Mouse (Mus musculus): ENCODE results near the gene Slc8a2. TPM values are rescaled to one million over a fixed set of nuclear protein-coding genes. Genes with fewer than 3 reads are reported as not detected.
A peak's percentile ranks its signal among the peaks of the same experiment; 100 is the strongest.

The Slc8a2 gene
- total and polyA plus RNA-seq, 2 experiments from 2014 or later, result 0.05 to 0.57 TPM

GRCm38 (mm10) chr7:16207496-16207895, 77.9 kb downstream of the Slc8a2 start:
- no peaks in the 10 kb centered on the region for H3K4me1 ChIP-seq (ENCODE audit: control insufficient read depth, insufficient read depth)
- DNase-seq (ENCODE audit: low spot score) (no peak), ATAC-seq (ENCODE audit: insufficient read depth, low read depth) (no peak)
- WGBS, result 83% methylated on average over 10 of the region's 10 CpGs
- no peak overlapping the region for H3K9ac ChIP-seq (replicated peaks; ENCODE audit: low read depth, low read length)
- H3K27ac ChIP-seq (ENCODE audit: low read depth), result peak overlapping the region; percentile 15; the same call in 1 of the 2 replicates
- H3K36me3 ChIP-seq (replicated peaks; ENCODE audit: control insufficient read depth, insufficient read depth, low read length), result peaks cover 58% of the 10 kb centered on the region
- TF ChIP-seq EP300 (IDR thresholded peaks at IDR 0.05; ENCODE audit: low read depth) (no peak), CTCF (IDR thresholded peaks at IDR 0.05; ENCODE audit: low read depth) (no peak)
- H3K4me2 ChIP-seq (ENCODE audit: low read depth, low read length), result no peak overlapping the region
- no peak overlapping the region for H3K4me3 ChIP-seq (ENCODE audit: low read depth, low read length)
- H3K27me3 ChIP-seq (ENCODE audit: control insufficient read depth, insufficient read depth, low read length), result no peaks in the 10 kb centered on the region
- H3K9me3 ChIP-seq (replicated peaks; ENCODE audit: control insufficient read depth, low read length), result no peaks in the 10 kb centered on the region

DNA sequence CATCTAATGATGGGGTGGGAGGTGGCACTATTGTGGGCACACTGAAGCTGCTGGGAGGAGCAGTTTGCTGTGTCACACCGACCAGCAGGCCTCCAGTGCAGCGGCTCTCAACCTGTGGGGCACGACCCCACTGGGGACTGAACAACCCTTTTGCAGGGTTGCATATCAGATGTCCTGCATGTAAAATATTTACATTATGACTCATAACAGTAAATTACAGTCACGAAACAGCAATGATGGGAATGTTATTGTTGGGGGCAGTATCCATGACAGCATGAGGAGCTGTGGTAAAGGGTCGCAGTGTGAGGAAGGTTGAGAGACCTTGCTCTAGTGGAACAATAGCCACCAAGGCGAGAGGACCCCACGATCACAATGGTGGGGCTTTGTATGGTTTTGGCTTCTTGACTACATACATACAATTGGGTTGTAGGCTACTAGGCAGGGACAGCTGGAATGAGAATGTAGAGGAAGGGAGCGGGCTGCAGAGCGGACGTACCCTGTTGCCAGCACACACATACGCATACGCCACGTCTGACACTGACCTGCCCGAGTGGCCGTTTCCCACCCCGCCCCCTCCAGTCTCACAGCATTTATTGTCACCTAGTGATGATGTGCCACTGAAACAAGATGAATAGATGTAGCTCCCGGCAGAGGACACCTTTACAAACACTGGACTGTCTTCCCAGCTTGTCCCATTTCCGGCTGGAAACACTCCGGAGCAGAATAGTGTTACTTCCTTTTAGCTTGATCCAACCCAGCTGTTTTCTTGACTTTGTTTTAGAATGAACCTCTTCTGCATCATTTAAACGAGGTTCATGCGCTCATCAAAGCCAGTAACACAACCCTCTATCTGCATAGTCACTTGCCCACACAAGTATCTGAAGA, 79.4 kb downstream of the Slc8a2 start:
- no peaks in the 10 kb centered on the region for H3K9me3 ChIP-seq (replicated peaks; ENCODE audit: control insufficient read depth, low read length)
- peaks cover 69% of the 10 kb centered on the region for H3K36me3 ChIP-seq (replicated peaks; ENCODE audit: control insufficient read depth, insufficient read depth, low read length)
- H3K27me3 ChIP-seq (ENCODE audit: control insufficient read depth, insufficient read depth, low read length), result no peaks in the 10 kb centered on the region
- no peak overlapping the region for H3K4me3 ChIP-seq (ENCODE audit: low read depth, low read length)
- no peak for TF ChIP-seq EP300 (IDR thresholded peaks at IDR 0.05; ENCODE audit: low read depth)
- no peak for TF ChIP-seq CTCF (IDR thresholded peaks at IDR 0.05; ENCODE audit: low read depth)
- no peak overlapping the region for H3K4me2 ChIP-seq (ENCODE audit: low read depth, low read length)
- H3K27ac ChIP-seq (ENCODE audit: low read depth), result no peak overlapping the region
- whole genome bisulfite sequencing, result 79% methylated on average over 21 of the region's 21 CpGs
- no peak overlapping the region for H3K9ac ChIP-seq (replicated peaks; ENCODE audit: low read depth, low read length)
- H3K4me1 ChIP-seq (ENCODE audit: control insufficient read depth, insufficient read depth), result no peaks in the 10 kb centered on the region
- ATAC-seq (ENCODE audit: insufficient read depth, low read depth) (no peak), DNase-seq (ENCODE audit: low spot score) (no peak)

Other genes with a start within 250 kb of the Slc8a2 start
- not detected in 2 replicates for gene Crx, start 249.9 kb upstream of the Slc8a2 start, total RNA-seq (2014; rRNA removed; ENCODE audit: low replicate concordance)
- gene Crx, start 249.9 kb upstream of the Slc8a2 start, polyA plus RNA-seq (2015; fragmentation: Nextera tagmentation; extraction: Ambion mirVana), result not detected in 2 replicates
- not detected in 2 replicates for gene Crxos, start 247.2 kb upstream of the Slc8a2 start, total RNA-seq (2014; rRNA removed; ENCODE audit: low replicate concordance)
- gene Crxos, start 247.2 kb upstream of the Slc8a2 start, polyA plus RNA-seq (2015; fragmentation: Nextera tagmentation; extraction: Ambion mirVana), result not detected in 2 replicates
- 292 and 404 TPM in 2 replicates for gene Selenow, start 207.4 kb upstream of the Slc8a2 start, total RNA-seq (2014; rRNA removed; ENCODE audit: low replicate concordance)
- gene Selenow, start 207.4 kb upstream of the Slc8a2 start, polyA plus RNA-seq (2015; fragmentation: Nextera tagmentation; extraction: Ambion mirVana), result 632 and 642 TPM in 2 replicates
- 81.6 and 102 TPM in 2 replicates for gene Nop53, start 183.8 kb upstream of the Slc8a2 start, total RNA-seq (2014; rRNA removed; ENCODE audit: low replicate concordance)
- gene Nop53, start 183.8 kb upstream of the Slc8a2 start, polyA plus RNA-seq (2015; fragmentation: Nextera tagmentation; extraction: Ambion mirVana), result 120 and 128 TPM in 2 replicates
- gene Ehd2, start 162.3 kb upstream of the Slc8a2 start, total RNA-seq (2014; rRNA removed; ENCODE audit: low replicate concordance), result 66.7 and 80.0 TPM in 2 replicates
- 47.5 and 48.7 TPM in 2 replicates for gene Ehd2, start 162.3 kb upstream of the Slc8a2 start, polyA plus RNA-seq (2015; fragmentation: Nextera tagmentation; extraction: Ambion mirVana)
- 2.6 and 7.2 TPM in 2 replicates for gene Bicra, start 81.9 kb upstream of the Slc8a2 start, total RNA-seq (2014; rRNA removed; ENCODE audit: low replicate concordance)
- 2.0 and 2.4 TPM in 2 replicates for gene Bicra, start 81.9 kb upstream of the Slc8a2 start, polyA plus RNA-seq (2015; fragmentation: Nextera tagmentation; extraction: Ambion mirVana)
- 0.54 TPM in 1 of 2 replicates, not detected in the other for gene Zfp541, start 68.0 kb upstream of the Slc8a2 start, total RNA-seq (2014; rRNA removed; ENCODE audit: low replicate concordance)
- gene Zfp541, start 68.0 kb upstream of the Slc8a2 start, polyA plus RNA-seq (2015; fragmentation: Nextera tagmentation; extraction: Ambion mirVana), result not detected in 2 replicates
- gene Napa, start 31.4 kb upstream of the Slc8a2 start, total RNA-seq (2014; rRNA removed; ENCODE audit: low replicate concordance), result 259 and 452 TPM in 2 replicates
- 144 and 154 TPM in 2 replicates for gene Napa, start 31.4 kb upstream of the Slc8a2 start, polyA plus RNA-seq (2015; fragmentation: Nextera tagmentation; extraction: Ambion mirVana)
- 40.1 and 45.1 TPM in 2 replicates for gene Kptn, start 9.9 kb upstream of the Slc8a2 start, total RNA-seq (2014; rRNA removed; ENCODE audit: low replicate concordance)
- 26.2 and 27.1 TPM in 2 replicates for gene Kptn, start 9.9 kb upstream of the Slc8a2 start, polyA plus RNA-seq (2015; fragmentation: Nextera tagmentation; extraction: Ambion mirVana)
- 8.1 and 9.3 TPM in 2 replicates for gene Meis3, start 45.3 kb downstream of the Slc8a2 start, total RNA-seq (2014; rRNA removed; ENCODE audit: low replicate concordance)
- gene Meis3, start 45.3 kb downstream of the Slc8a2 start, polyA plus RNA-seq (2015; fragmentation: Nextera tagmentation; extraction: Ambion mirVana), result 7.7 and 9.1 TPM in 2 replicates
- 16.7 and 19.8 TPM in 2 replicates for gene Dhx34, start 92.2 kb downstream of the Slc8a2 start, total RNA-seq (2014; rRNA removed; ENCODE audit: low replicate concordance)
- 6.1 and 7.2 TPM in 2 replicates for gene Dhx34, start 92.2 kb downstream of the Slc8a2 start, polyA plus RNA-seq (2015; fragmentation: Nextera tagmentation; extraction: Ambion mirVana)
- gene C5ar2, start 114.3 kb downstream of the Slc8a2 start, total RNA-seq (2014; rRNA removed; ENCODE audit: low replicate concordance), result 0.04 and 0.65 TPM in 2 replicates
- 0.60 and 0.67 TPM in 2 replicates for gene C5ar2, start 114.3 kb downstream of the Slc8a2 start, polyA plus RNA-seq (2015; fragmentation: Nextera tagmentation; extraction: Ambion mirVana)
- gene C5ar1, start 129.7 kb downstream of the Slc8a2 start, total RNA-seq (2014; rRNA removed; ENCODE audit: low replicate concordance), result 2.0 and 3.3 TPM in 2 replicates
- gene C5ar1, start 129.7 kb downstream of the Slc8a2 start, polyA plus RNA-seq (2015; fragmentation: Nextera tagmentation; extraction: Ambion mirVana), result 1.9 and 2.2 TPM in 2 replicates
- gene Inafm1, start 143.8 kb downstream of the Slc8a2 start, total RNA-seq (2014; rRNA removed; ENCODE audit: low replicate concordance), result 9.8 and 10.7 TPM in 2 replicates
- gene Inafm1, start 143.8 kb downstream of the Slc8a2 start, polyA plus RNA-seq (2015; fragmentation: Nextera tagmentation; extraction: Ambion mirVana), result 7.7 and 9.6 TPM in 2 replicates
- 5.7 and 43.7 TPM in 2 replicates for gene Ccdc9, start 157.0 kb downstream of the Slc8a2 start, total RNA-seq (2014; rRNA removed; ENCODE audit: low replicate concordance)
- gene Ccdc9, start 157.0 kb downstream of the Slc8a2 start, polyA plus RNA-seq (2015; fragmentation: Nextera tagmentation; extraction: Ambion mirVana), result 4.7 and 7.2 TPM in 2 replicates
- gene Bbc3, start 178.6 kb downstream of the Slc8a2 start, total RNA-seq (2014; rRNA removed; ENCODE audit: low replicate concordance), result 7.3 and 14.6 TPM in 2 replicates
- gene Bbc3, start 178.6 kb downstream of the Slc8a2 start, polyA plus RNA-seq (2015; fragmentation: Nextera tagmentation; extraction: Ambion mirVana), result 5.6 and 6.6 TPM in 2 replicates